Mouse (Mus musculus): Measurements from ENCODE around the gene Efcab14.

Efcab14 gene

DNA sequence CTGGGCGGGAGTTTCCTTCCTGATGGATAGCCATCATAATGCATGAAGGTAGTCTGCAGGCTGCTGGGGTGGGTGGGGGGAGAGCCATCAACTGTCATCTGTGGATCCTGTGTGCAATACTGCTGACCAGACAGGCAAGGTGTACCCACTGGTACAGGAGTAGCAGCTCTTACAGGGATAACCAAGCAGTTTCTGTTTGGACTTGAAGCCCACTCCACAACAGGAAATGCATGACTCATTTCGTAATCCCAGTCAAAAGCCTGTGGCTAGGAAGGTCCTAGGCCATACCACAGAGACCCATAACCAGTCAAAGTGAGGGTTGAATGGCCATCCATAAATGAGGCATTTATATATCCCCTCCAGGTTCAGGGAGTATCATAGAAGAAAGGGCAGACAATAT lies 40.1 kb downstream of the Efcab14 start:
- DNase-seq (ENCODE audit: low spot score in 2 of 2): no peak

- DNase-seq (ENCODE audit: low spot score in 2 of 2): no peak
Measured at GRCm38 (mm10) chr4:115780269-115780668, 42.7 kb downstream of the Efcab14 start.

- no peak for DNase-seq (ENCODE audit: low spot score in 2 of 2)
Measured at GRCm38 (mm10) chr4:115780918-115781317, 43.4 kb downstream of the Efcab14 start, which contains the start of gene Tex38. Gene Tex38, minus strand, starts transcription at chr4:115781018.

GRCm38 (mm10) chr4:115782026-115782805 lies 44.7 kb downstream of the Efcab14 start:
- no peak for DNase-seq (ENCODE audit: low spot score in 2 of 2)

DNA sequence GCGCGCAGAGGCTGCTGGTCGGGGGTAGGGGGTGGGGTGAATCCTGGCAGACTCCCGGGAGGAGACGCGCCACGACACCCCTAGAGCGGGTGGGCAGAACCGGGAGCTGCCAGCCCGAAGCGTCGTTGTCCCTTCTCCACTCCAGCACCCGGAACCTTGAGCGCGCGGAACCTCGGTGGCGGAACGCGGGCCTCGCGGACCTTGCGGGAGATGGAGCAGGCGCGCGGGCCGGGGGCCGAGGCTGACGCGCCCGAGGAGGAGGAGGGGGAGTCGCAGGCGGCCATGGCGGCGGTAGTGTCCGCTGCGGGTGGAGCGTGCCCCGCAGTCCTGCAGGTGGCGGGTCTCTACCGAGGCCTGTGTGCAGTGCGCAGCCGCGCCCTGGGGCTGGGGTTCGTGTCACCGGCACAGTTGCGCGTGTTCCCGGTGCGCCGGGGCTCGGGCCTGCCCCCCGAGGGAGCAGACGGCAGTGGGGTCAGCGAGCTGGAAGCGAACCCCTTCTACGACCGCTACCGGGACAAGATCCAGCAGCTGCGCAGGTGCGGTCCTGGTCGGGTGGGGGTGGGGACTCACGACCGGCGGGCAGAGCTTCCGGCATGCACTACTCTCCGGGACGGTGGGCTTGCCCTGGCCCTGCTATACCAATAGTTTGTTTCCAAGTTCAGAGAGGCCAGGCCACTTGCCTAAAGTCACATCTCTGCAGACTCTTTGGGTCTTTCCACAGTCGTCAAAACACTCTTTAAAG lies 47.4 kb downstream of the Efcab14 start, which contains the start of gene Atpaf1:
TSS of gene Atpaf1 (plus strand) at position 44 of the 742 bp plus-strand sequence.
- DNase-seq (ENCODE audit: low spot score in 2 of 2): peak; percentile 66 to 80

DNA sequence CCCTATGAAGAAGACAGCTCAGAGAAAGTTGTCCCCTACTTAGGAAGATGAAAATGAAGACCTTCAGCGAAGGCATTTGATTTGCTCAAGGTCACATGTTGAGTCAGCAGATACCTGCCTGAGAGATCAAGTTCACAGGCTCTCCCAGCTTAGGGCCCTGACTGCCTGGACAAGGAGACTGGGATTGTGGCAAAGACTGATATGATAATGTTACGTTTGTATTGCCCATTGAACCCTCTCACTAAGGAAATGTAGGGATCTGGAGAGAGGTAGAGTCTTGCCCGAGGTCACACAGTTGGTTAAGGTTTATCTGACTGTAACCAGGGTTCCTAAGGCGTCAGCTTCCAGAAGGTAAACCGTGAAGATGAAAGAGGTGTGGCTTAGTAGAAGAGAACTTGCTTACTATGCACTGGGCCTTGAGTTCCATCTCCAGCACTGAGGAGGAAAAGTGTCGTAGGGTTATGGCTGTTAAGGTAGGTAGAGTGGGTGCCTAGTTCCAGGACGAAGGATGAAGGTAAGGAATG lies 48.0 kb downstream of the Efcab14 start:
- DNase-seq (ENCODE audit: low spot score in 2 of 2): no peak

DNA sequence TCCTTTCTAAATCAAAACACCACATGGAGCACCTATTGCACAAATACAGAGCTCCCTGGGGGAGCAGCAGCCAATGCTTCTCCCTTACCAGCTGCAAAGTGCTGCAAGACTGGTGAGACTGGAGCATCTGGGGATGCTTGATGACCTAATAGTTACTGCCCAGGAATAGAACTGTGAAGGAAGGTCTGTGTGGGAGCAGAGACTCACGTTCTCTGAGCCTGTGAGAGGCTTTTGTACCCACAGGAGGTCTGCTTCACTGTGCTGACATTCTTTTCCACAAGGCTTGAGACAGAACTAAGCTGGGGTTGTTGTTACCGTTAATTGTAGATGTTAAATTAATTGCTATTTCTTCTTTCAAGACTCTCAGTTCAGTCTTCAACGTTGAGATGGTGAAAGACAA lies 53.3 kb downstream of the Efcab14 start:
- DNase-seq (ENCODE audit: low spot score in 2 of 2): no peak

- DNase-seq (ENCODE audit: low spot score in 2 of 2): no peak
Measured at GRCm38 (mm10) chr4:115795360-115795759, 57.8 kb downstream of the Efcab14 start.

GRCm38 (mm10) chr4:115799981-115800380 lies 62.4 kb downstream of the Efcab14 start:
- no peak for DNase-seq (ENCODE audit: low spot score in 2 of 2)

DNA sequence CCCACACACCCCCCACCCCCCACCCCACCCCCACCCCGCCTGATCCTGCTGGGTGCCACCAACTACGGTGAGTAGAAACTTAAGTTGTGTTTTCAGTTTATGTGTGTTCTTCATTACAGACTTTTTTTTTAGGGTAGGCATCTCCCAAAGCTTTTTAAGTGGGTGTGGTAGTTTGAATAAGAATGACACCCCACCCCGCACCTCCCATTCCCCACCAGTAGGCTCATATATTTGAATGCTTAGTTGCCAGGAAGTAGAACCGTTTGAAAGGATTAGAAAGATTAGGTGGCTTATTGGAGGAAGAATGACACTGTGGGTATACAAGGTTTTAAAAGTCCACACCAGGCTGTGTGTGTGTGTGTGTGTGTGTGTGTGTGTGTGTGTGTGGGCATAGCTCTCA lies 74.8 kb downstream of the Efcab14 start:
- no peak for DNase-seq (ENCODE audit: low spot score in 2 of 2)

- no peak for DNase-seq (ENCODE audit: low spot score in 2 of 2)
Measured at GRCm38 (mm10) chr4:115815606-115816005, 78.1 kb downstream of the Efcab14 start.

DNA sequence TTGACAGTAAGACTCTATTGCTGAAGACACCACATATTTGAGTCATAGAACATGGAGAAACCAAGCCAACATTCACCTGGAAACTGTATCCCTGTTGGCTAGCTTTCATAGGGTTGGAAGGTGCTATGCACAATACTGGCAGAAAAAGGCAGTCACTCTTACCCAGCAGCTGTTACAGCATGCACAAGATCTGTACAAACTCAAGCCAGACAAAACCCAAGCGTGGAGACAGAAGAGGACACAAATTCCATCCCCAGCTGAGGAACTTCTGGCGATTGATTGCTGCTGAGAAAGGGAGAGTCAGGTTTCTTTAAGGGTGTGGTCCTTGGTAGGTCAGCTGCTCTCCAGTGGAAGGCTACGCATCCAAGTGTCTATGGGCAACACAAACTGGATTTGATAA lies 82.7 kb downstream of the Efcab14 start:
- no peak for DNase-seq (ENCODE audit: low spot score in 2 of 2)

DNA sequence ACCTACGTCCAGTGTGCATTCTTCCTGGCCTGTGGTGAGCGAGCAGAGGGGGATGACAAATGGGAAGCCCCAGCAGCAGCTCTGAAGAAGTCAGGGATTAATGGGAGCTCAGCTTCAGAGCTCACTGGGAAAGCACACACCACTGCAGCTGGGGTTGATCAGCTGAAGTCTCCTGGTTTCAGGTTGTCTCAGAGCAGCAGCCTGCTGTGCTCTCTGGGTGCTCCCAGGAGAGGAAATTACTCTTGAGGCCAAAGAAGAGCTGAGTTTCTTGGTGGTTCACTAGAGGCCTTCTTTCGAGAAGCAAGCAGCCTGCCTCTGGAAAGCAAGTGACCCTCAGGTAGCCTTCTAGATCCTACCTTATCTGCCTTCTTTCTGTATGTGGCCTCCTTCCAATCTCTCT lies 83.4 kb downstream of the Efcab14 start:
- DNase-seq (ENCODE audit: low spot score in 2 of 2): no peak

DNA sequence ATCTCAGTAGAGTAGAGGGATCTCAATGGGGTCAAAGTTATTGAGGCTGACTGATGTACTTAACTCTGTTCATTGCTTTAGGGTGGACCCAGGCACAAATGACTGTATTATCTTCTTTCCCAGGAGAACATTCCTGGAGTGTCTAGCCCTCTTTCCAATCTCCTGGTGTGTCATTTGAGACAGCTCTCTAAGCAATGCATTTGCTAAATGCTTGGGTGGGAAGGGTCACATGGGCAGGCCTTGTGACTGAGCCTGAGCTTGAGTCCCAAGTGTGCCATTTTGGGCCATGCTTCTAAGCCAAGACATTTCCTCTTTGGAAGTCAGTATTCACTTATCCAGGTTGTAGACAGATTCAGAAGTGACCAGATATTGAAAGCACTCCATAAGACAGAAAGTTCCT lies 83.9 kb downstream of the Efcab14 start:
- no peak for DNase-seq (ENCODE audit: low spot score in 2 of 2)

- no peak for DNase-seq (ENCODE audit: low spot score in 2 of 2)
Measured at GRCm38 (mm10) chr4:115821928-115822327, 84.4 kb downstream of the Efcab14 start.

GRCm38 (mm10) chr4:115824178-115824577 lies 86.6 kb downstream of the Efcab14 start:
- peak in 1 of 2 experiments; percentile 2 for DNase-seq (ENCODE audit: low spot score in 2 of 2)

DNA sequence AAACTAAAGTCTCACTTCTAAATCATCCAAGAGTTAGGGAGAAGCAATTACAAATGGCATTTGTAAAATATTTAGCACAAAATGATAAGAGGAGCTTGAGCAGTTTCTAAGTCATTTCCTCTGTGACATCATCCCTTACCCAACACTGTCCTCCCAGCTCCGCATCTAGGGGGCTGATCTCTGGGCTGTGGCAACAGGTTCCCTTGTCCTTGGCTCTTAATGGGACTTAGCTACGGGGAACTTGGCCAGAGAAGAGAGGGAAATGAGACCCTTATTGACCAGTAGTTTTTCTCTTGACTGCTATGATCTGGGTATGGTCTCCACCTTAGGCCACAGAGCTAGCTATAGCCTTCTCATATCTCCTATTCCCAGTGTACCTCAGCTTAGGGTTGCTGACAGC lies 87.7 kb downstream of the Efcab14 start:
- no peak for DNase-seq (ENCODE audit: low spot score in 2 of 2)

Data from frontal cortex, postnatal 10 days (tissue).